Mouse (Mus musculus): ENCODE data around the gene Borcs6.

DNA sequence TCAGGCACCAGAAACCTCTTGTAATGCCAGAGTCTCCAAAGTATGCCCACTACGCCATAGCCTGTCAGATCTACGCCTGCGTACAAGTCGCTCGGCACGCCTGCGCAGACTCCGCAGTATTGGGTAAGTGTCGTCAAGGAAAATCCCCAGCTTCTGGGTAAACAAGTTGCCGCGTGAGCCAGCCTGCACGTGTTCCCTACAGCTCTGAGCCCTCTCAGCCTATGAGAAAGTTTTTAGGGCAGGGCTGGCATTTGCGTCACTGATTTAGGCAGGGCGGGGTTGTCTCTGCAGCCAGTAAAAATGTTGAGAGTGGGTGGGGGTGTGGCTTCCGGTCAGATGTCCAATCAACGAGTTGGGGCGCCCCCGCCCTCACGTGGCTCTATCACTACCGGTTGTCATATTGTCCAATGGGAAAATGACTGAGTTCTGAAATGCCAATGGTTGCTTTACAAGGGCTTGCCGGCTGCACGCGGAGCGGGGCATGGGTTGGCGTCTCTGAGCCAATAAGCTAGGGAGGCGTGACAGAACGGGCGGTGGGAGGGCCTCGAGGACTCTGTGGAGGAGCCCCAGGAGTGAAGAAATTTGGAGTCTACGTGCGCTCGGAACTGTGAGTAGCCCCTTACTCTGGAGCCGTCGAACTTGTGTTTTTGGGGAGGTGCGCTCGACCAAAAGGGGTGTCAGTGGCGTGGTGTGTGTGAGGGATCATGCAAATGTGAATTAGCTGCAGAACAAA, 35.3 kb downstream of the Borcs6 start, which contains the start of gene Per1:
- no peak for TF ChIP-seq CTCF (IDR thresholded peaks at IDR 0.05; ENCODE audit: control insufficient read depth, insufficient read depth, insufficient read length)
- TF ChIP-seq MAX (IDR thresholded peaks at IDR 0.05) = peak; percentile 99
- peak; percentile 83 for TF ChIP-seq USF1 (IDR thresholded peaks at IDR 0.05; ENCODE audit: low read depth)
- peak; percentile 53 for TF ChIP-seq CEBPB (IDR thresholded peaks at IDR 0.05; ENCODE audit: low read depth)
- TF ChIP-seq MYOD1 (IDR thresholded peaks at IDR 0.05; ENCODE audit: control insufficient read depth, insufficient read length, low read depth) = no peak
